Mouse (Mus musculus) E14TG2a.4 (cell line): Measurements from ENCODE around the gene Prss48.

Source experiments
- CTCF ChIP-seq: conservative IDR thresholded peaks from 2 replicates; pipeline ENCODE4 v1.5.1; 2014; ENCODE audit warnings: low read length
- NANOG ChIP-seq: IDR thresholded peaks from 2 replicates; pipeline ENCODE4 v1.6.1; 2014; ENCODE audit warnings: borderline replicate concordance, low read length, mixed read lengths
- POU5F1 ChIP-seq: IDR thresholded peaks from 2 replicates; pipeline ENCODE4 v1.6.1; 2014; ENCODE audit warnings: low read length, borderline replicate concordance

DNA sequence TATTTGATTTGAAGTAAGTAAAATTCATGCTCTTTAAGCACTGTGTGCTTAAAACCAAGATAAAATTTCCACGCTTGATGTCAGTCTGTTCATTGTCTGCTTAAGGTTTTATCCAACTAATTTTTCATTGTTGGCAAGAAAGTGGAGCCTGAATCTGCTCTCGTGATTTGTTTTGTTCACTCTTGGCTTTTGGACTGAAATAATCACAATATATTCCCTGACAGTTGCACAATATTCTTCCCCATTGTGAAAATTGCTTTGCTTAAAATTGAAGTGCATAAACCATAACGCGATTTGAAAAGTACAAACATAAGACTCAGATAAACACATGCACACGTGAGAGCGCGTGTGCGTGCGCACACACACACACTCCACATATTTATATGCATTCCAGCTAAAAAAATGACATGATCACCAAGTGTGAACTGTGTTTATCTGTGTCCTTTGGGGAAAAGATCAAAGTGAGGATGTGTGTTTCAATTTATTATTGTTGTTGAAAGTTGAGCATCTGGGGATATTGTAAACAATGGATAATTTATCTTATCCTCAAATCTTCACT, 35.7 kb upstream of the Prss48 start:
- TF ChIP-seq CTCF (no peak), POU5F1 (no peak), NANOG (no peak)
